8 mouse cellular contexts compared by ENCODE assay signal in genomic region chr1:91366215-91367108, GRCm38 (mm10). TPM values are rescaled to one million over a fixed set of nuclear protein-coding genes. Genes with fewer than 3 reads are reported as not detected.
DNase-seq lines count a peak whose midpoint lies in the region; ATAC-seq and TF ChIP-seq lines count a peak whose summit lies in the region.

Gene Erfe, plus strand, starts transcription at chr1:91366430.

- 1% methylated on average over 67 of the region's 68 CpGs for WGBS in intestine, embryonic 16.5 days
- WGBS in liver, embryonic 14.5 days (ENCODE audit: insufficient replicate concordance) = under 1% methylated on average over 68 of the region's 68 CpGs
- WGBS in neural tube, embryonic 11.5 days = under 1% methylated on average over 68 of the region's 68 CpGs

- no peak for TF ChIP-seq EP300 in liver, embryonic 14.5 days (IDR thresholded peaks at IDR 0.05; ENCODE audit: low read depth)

- H3K4me3 ChIP-seq in intestine, embryonic 16.5 days (ENCODE audit: low read length) = peak within 1 kb of the TSS; percentile 67
- peak within 1 kb of the TSS; percentile 83 to 89 for H3K4me3 ChIP-seq in liver, embryonic 14.5 days (ENCODE audit: insufficient read depth in 1 of 2, low read depth in 2 of 2, low read length in 2 of 2)
- peak within 1 kb of the TSS; percentile 36 for H3K4me3 ChIP-seq in neural tube, embryonic 11.5 days (ENCODE audit: low read depth, low read length)

- H3K4me1 ChIP-seq in intestine, embryonic 16.5 days (ENCODE audit: control insufficient read depth, insufficient read depth, low read length) = peaks cover 28% of the 10 kb centered on the region
- peaks cover 6 to 13% of the 10 kb centered on the region in 2 experiments for H3K4me1 ChIP-seq in liver, embryonic 14.5 days (replicated peaks; ENCODE audit: control insufficient read depth in 2 of 2, insufficient read depth in 2 of 2, low read length in 1 of 2)
- peaks cover 7% of the 10 kb centered on the region; the same call in 1 of the 2 replicates for H3K4me1 ChIP-seq in neural tube, embryonic 11.5 days (ENCODE audit: control insufficient read depth, insufficient read depth, low read length)

- peak within 1 kb of the TSS; percentile 87 for H3K27ac ChIP-seq in intestine, embryonic 16.5 days (ENCODE audit: low read length)
- peak within 1 kb of the TSS; percentile 34 for H3K27ac ChIP-seq in liver, embryonic 14.5 days
- H3K27ac ChIP-seq in neural tube, embryonic 11.5 days (ENCODE audit: low read depth, low read length) = no peak within 1 kb of the TSS

- peak within 1 kb of the TSS; percentile 94 for H3K4me2 ChIP-seq in intestine, embryonic 16.5 days (ENCODE audit: low read depth, low read length)
- H3K4me2 ChIP-seq in liver, embryonic 14.5 days (ENCODE audit: low read depth) = peak within 1 kb of the TSS; percentile 97
- peak within 1 kb of the TSS; percentile 72 for H3K4me2 ChIP-seq in neural tube, embryonic 11.5 days (ENCODE audit: low read depth)

- peak within 1 kb of the TSS; percentile 88 for H3K9ac ChIP-seq in intestine, embryonic 16.5 days (ENCODE audit: low read depth, low read length)
- peak within 1 kb of the TSS; percentile 91 for H3K9ac ChIP-seq in liver, embryonic 14.5 days (replicated peaks)
- H3K9ac ChIP-seq in neural tube, embryonic 11.5 days (ENCODE audit: low read length) = peak within 1 kb of the TSS; percentile 59

- peak; percentile 87 for TF ChIP-seq CTCF in liver, embryonic 14.5 days (IDR thresholded peaks at IDR 0.05; ENCODE audit: low read depth)

- DNase-seq in left cerebral cortex, adult 18-20 months (ENCODE audit: low spot score in 2 of 2) = peak; percentile 37 to 47
- DNase-seq in left cerebral cortex, adult 9 months (ENCODE audit: low spot score in 2 of 2) = no peak
- peak; percentile 89 for DNase-seq in embryo, embryonic 10 days (ENCODE audit: low spot score)
- peak; percentile 66 to 71 for DNase-seq in gastrocnemius, postnatal 4 days (ENCODE audit: low spot score in 2 of 2)
- DNase-seq in liver, embryonic 14.5 days (ENCODE audit: low read depth in 3 of 3, low spot score in 3 of 3) = peak; percentile 61 to 76 (median 64)
- DNase-seq in neural tube, embryonic 11.5 days (ENCODE audit: low spot score) = peak; percentile 80
- peak; percentile 85 for DNase-seq in testis, postnatal 10 days (ENCODE audit: low spot score)

- no peaks in the 10 kb centered on the region for H3K36me3 ChIP-seq in intestine, embryonic 16.5 days (ENCODE audit: control insufficient read depth, insufficient read depth, low read length)
- H3K36me3 ChIP-seq in liver, embryonic 14.5 days (replicated peaks; ENCODE audit: control insufficient read depth, insufficient read depth, low read depth) = peaks cover 9% of the 10 kb centered on the region
- H3K36me3 ChIP-seq in neural tube, embryonic 11.5 days (ENCODE audit: control insufficient read depth, insufficient read depth, low read length) = peaks cover 3% of the 10 kb centered on the region

- no peaks in the 10 kb centered on the region for H3K9me3 ChIP-seq in intestine, embryonic 16.5 days (ENCODE audit: control insufficient read depth, low read length)
- H3K9me3 ChIP-seq in liver, embryonic 14.5 days (ENCODE audit: control insufficient read depth, low read length) = no peaks in the 10 kb centered on the region
- no peaks in the 10 kb centered on the region for H3K9me3 ChIP-seq in neural tube, embryonic 11.5 days (ENCODE audit: control insufficient read depth, low read length)

- ATAC-seq in intestine, embryonic 16.5 days = peak; percentile 73
- peak; percentile 84 for ATAC-seq in liver, embryonic 14.5 days (ENCODE audit: insufficient read depth)
- ATAC-seq in neural tube, embryonic 11.5 days (ENCODE audit: insufficient read depth, low FRiP score, low TSS enrichment) = peak; percentile 29; the same call in 1 of the 2 replicates

- H3K27me3 ChIP-seq in intestine, embryonic 16.5 days (replicated peaks; ENCODE audit: control insufficient read depth, insufficient read depth, low read length) = no peaks in the 10 kb centered on the region
- no peaks in the 10 kb centered on the region for H3K27me3 ChIP-seq in liver, embryonic 14.5 days (ENCODE audit: control insufficient read depth, insufficient read depth, low read length)
- peaks cover 3% of the 10 kb centered on the region; the same call in 1 of the 2 replicates for H3K27me3 ChIP-seq in neural tube, embryonic 11.5 days (ENCODE audit: control insufficient read depth, insufficient read depth, low read length)

RNA-seq across cellular contexts. Expression of gene Erfe, which starts in this region (rescaled TPM):
- total RNA-seq in left cerebral cortex, adult 18-20 months (2021) = under 1 TPM; 0.30 to 0.58 TPM
- 1 to 10 TPM in 1 of 2 experiments, under 1 TPM in 1; 0.88 to 2.2 TPM for total RNA-seq in gastrocnemius, postnatal 4 days (2021)
- polyA plus RNA-seq in intestine, embryonic 16.5 days (2015; fragmentation: Nextera tagmentation; extraction: Ambion mirVana) = 7.1 and 9.0 TPM in 2 replicates
- polyA plus RNA-seq in liver, embryonic 14.5 days (2012; rRNA removed) = 2.2 and 2.7 TPM in 2 replicates
- polyA plus RNA-seq in liver, embryonic 14.5 days (2014; fragmentation: Nextera tagmentation; extraction: Ambion mirVana) = 2.3 and 2.4 TPM in 2 replicates
- polyA plus RNA-seq in neural tube, embryonic 11.5 days (2014; fragmentation: Nextera tagmentation; extraction: Ambion mirVana) = 0.30 and 0.53 TPM in 2 replicates

Comparison
In these comparisons a context has a peak if more than half of its experiments do, and no peak if none do; other contexts are left out.
1. Peak in DNase-seq in left cerebral cortex, adult 18-20 months; RNA of the gene not detected or under 1 TPM.
2. Peak in DNase-seq, ATAC-seq, H3K4me3 ChIP-seq, H3K9ac ChIP-seq and H3K4me2 ChIP-seq in neural tube, embryonic 11.5 days; RNA of the gene not detected or under 1 TPM.
3. DNase-seq: peak in embryo, embryonic 10 days (single experiment), gastrocnemius, postnatal 4 days (2 of 2), liver, embryonic 14.5 days (3 of 3) and testis, postnatal 10 days (single experiment); none in left cerebral cortex, adult 9 months (0 of 2).
4. ATAC-seq: peak in every context shown above with its lines; median percentile 84 in liver, embryonic 14.5 days; 73 in intestine, embryonic 16.5 days; 29 in neural tube, embryonic 11.5 days.
5. H3K4me3 ChIP-seq: peak in every context shown above with its lines; median percentile 86 in liver, embryonic 14.5 days; 67 in intestine, embryonic 16.5 days; 36 in neural tube, embryonic 11.5 days.
6. Peak in every context shown above with its lines, with median percentiles within 50 percentile points of each other: H3K4me2 ChIP-seq and H3K9ac ChIP-seq.